Mouse (Mus musculus) forebrain, embryonic 11.5 days (tissue): Measurements from ENCODE around the gene Col3a1. TPM values are rescaled to one million over a fixed set of nuclear protein-coding genes. Genes with fewer than 3 reads are reported as not detected.

ENCODE experiments used
- ATAC-seq: fragments of 200-750 bp; cut with Nextera tagmentation; replicated peaks from 2 replicates; pipeline ENCODE4 v1.8.0; 2017; ENCODE audit warnings: moderate TSS enrichment; ENCODE audit not compliant: low FRiP score
- DNase-seq: peaks from one replicate; pipeline ENCODE4 v3.0.0-alpha.2; 2017; ENCODE audit warnings: low spot score
- H3K27ac ChIP-seq: fragments of 300-500 bp; sonication (generic); 2 replicates; pipeline ENCODE4 v1.5.1; 2014; ENCODE audit warnings: low read depth, low read length
- H3K27me3 ChIP-seq: fragments of 300-500 bp; sonication (generic); 2 replicates; pipeline ENCODE4 v1.6.1; 2014; ENCODE audit warnings: mild to moderate bottlenecking, low read length, mixed read lengths; ENCODE audit not compliant: control insufficient read depth, insufficient read depth
- H3K36me3 ChIP-seq: fragments of 300-500 bp; sonication (generic); 2 replicates; pipeline ENCODE4 v1.6.1; 2014; ENCODE audit warnings: mild to moderate bottlenecking, low read length, moderate library complexity, mixed read lengths; ENCODE audit not compliant: control insufficient read depth, insufficient read depth
- H3K4me1 ChIP-seq: fragments of 300-500 bp; sonication (generic); replicated peaks from 2 replicates; pipeline ENCODE4 v1.6.1; 2014; ENCODE audit warnings: low read length, mixed read lengths; ENCODE audit not compliant: control insufficient read depth, insufficient read depth
- H3K4me2 ChIP-seq: fragments of 300-500 bp; sonication (generic); 2 replicates; pipeline ENCODE4 v1.6.1; 2014; ENCODE audit warnings: low read depth, mild to moderate bottlenecking, low read length, moderate library complexity, mixed read lengths; ENCODE audit not compliant: severe bottlenecking
- H3K4me3 ChIP-seq: fragments of 300-500 bp; sonication (generic); 2 replicates; pipeline ENCODE4 v1.5.1; 2014; ENCODE audit warnings: low read depth, low read length
- H3K9ac ChIP-seq: fragments of 300-500 bp; sonication (generic); 2 replicates; pipeline ENCODE4 v1.6.1; 2014; ENCODE audit warnings: low read length
- H3K9me3 ChIP-seq: fragments of 300-500 bp; sonication (generic); 2 replicates; pipeline ENCODE4 v1.6.1; 2016; ENCODE audit warnings: low read length, mixed read lengths; ENCODE audit not compliant: control insufficient read depth
- WGBS: fragments of 180-500 bp; shearing (Covaris S2); extraction: QIAGEN DNeasy Blood & Tissue Kit; methylation state at CpG from one replicate; pipeline ENCODE4 v1.1.7; 2014; 5-methylcytosine and 5-hydroxymethylcytosine counted together
- polyA plus RNA-seq: library from polyadenylated mRNA; unstranded; fragments of >200 nt; fragmentation: Nextera tagmentation; extraction: Ambion mirVana; gene quantifications from 2 replicates; pipeline ENCODE4 v1.2.1, GENCODE M21; 2014

Col3a1 gene
- 372 and 394 TPM in 2 replicates for polyA plus RNA-seq

DNA sequence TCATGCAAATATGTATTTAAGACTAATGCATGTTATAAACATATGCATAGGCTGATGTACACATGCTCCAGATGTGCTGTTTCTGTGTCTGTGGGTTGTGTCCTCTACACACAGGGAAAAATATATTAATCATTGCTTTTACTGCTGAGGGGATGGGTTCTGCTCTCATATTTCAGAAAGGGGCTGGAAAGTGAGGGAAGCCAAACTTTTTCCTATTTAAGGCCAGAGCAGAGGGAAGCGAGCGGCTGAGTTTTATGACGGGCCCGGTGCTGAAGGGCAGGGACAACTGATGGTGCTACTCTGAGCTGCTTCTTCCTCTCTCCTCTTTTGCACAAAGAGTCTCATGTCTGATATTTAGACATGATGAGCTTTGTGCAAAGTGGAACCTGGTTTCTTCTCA, at the start of gene Col3a1:
TSS of gene Col3a1 (plus strand) at position 151 of the 400 bp plus-strand sequence.
- peak within 1 kb of the TSS; percentile 46 for H3K27ac ChIP-seq
- ATAC-seq (no peak), DNase-seq (peak; percentile 49)
- H3K4me3 ChIP-seq: no peak within 1 kb of the TSS; the same call in 1 of the 2 replicates
- no peaks in the 10 kb centered on the region for H3K27me3 ChIP-seq
- H3K9ac ChIP-seq: no peak within 1 kb of the TSS
- no peaks in the 10 kb centered on the region for H3K36me3 ChIP-seq
- H3K4me2 ChIP-seq: no peak within 1 kb of the TSS
- H3K9me3 ChIP-seq: no peaks in the 10 kb centered on the region
- WGBS: 66% methylated on average over 4 of the region's 4 CpGs
- no peaks in the 10 kb centered on the region for H3K4me1 ChIP-seq

DNA sequence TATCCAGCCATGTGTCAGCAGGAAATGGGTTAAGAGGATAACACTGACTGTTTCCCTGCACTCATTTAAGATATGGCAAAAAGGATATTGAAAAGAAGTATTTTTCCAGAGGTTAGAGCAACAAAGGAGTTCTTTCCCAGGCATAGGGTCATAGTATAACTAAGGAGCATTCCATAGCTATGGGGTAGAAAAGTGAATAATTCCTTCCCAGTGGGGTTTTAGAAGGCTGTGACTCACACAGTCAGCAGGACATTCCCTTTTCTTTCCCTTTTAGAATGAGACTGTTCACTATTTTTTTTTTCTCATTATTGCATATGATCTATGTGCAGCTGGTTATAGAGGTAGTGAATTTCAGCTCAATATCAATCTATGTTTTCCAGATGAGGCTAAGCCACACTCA, 41.9 kb upstream of the Col3a1 start:
- Histone ChIP-seq H3K27ac (no peak overlapping the region), H3K4me3 (no peak overlapping the region), H3K27me3 (no peaks in the 10 kb centered on the region), H3K36me3 (no peaks in the 10 kb centered on the region), H3K9ac (no peak overlapping the region), H3K4me1 (no peaks in the 10 kb centered on the region), H3K9me3 (no peaks in the 10 kb centered on the region), H3K4me2 (no peak overlapping the region)
- DNase-seq: no peak
- no peak for ATAC-seq

DNA sequence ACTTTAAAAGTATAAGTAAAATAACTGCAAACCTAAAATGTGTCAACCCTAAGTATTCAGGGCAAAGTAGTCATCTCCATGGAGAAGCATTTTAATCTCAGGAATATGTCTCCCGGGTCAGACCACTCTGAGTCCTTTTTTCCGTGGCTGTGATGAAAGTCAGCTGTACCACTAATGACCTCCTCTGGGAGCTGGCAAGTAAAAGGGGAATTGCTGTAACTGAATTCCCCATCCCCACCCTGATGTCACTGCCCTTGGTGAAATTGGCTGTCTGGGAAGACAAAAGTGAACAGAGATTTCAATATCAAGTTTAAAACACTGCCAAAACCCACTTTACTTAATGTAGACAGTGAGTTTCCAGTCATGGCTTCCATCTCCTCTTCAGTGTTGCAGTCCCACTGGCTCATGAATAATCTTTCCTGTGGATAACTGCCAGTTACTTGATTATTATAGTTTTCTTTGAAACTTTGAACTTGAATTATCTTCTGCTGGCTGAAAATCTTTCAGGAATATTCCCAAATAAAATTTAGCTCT, 35.3 kb upstream of the Col3a1 start:
- 60% methylated on average over 2 of the region's 2 CpGs for WGBS
- no peak overlapping the region for H3K9ac ChIP-seq
- no peak overlapping the region for H3K27ac ChIP-seq
- no peak overlapping the region for H3K4me2 ChIP-seq
- H3K9me3 ChIP-seq: no peaks in the 10 kb centered on the region
- ATAC-seq (no peak), DNase-seq (no peak)
- no peaks in the 10 kb centered on the region for H3K4me1 ChIP-seq
- H3K27me3 ChIP-seq: no peaks in the 10 kb centered on the region
- no peaks in the 10 kb centered on the region for H3K36me3 ChIP-seq
- H3K4me3 ChIP-seq: no peak overlapping the region

DNA sequence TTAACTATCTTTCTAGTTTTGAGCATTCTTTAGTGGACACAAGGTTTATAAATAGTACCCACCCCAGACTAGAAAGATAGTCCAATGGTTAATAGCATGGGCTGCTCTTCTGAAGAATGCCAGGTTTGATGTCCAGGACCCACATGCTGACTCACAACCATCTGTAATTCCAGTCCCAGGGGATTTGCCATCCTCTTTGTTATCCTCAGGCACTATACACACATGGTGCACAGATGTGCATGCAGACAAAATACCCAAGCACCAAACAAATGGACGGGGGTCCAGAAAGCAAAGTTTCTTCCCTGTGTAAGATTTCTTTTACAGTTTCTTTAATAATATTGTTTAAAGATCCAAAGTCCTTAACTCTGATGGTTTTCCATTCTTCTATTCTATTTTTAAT, 23.4 kb upstream of the Col3a1 start:
- Histone ChIP-seq H3K9ac (no peak overlapping the region), H3K36me3 (no peaks in the 10 kb centered on the region), H3K4me2 (no peak overlapping the region), H3K4me1 (no peaks in the 10 kb centered on the region), H3K27ac (no peak overlapping the region), H3K9me3 (no peaks in the 10 kb centered on the region), H3K27me3 (no peaks in the 10 kb centered on the region), H3K4me3 (no peak overlapping the region)
- no peak for DNase-seq
- 76% methylated on average over 1 of the region's 1 CpGs for WGBS
- no peak for ATAC-seq

DNA sequence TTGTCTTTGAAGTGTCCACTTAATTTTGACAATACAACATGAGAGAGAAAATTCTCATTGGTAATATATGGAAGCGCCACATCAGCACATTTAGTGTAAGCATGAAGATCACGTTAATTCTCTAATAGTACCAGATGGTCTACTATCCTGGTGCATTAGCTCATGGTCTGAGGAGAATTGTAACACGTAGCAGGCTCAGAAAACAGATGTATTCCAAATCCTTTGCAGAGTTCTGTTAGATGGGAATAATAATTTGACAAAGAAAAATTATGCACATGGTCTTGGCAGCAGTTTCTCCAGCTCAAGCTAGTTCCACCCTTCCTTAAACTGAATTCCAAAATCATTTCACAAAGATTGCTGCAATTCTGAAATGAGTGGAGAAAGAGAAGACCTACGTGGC, 21.3 kb upstream of the Col3a1 start:
- Histone ChIP-seq H3K9me3 (no peaks in the 10 kb centered on the region), H3K27me3 (no peaks in the 10 kb centered on the region), H3K9ac (no peak overlapping the region), H3K36me3 (no peaks in the 10 kb centered on the region), H3K27ac (no peak overlapping the region), H3K4me3 (no peak overlapping the region), H3K4me1 (no peaks in the 10 kb centered on the region), H3K4me2 (no peak overlapping the region)
- DNase-seq: no peak
- no peak for ATAC-seq
- 85% methylated on average over 4 of the region's 4 CpGs for WGBS

DNA sequence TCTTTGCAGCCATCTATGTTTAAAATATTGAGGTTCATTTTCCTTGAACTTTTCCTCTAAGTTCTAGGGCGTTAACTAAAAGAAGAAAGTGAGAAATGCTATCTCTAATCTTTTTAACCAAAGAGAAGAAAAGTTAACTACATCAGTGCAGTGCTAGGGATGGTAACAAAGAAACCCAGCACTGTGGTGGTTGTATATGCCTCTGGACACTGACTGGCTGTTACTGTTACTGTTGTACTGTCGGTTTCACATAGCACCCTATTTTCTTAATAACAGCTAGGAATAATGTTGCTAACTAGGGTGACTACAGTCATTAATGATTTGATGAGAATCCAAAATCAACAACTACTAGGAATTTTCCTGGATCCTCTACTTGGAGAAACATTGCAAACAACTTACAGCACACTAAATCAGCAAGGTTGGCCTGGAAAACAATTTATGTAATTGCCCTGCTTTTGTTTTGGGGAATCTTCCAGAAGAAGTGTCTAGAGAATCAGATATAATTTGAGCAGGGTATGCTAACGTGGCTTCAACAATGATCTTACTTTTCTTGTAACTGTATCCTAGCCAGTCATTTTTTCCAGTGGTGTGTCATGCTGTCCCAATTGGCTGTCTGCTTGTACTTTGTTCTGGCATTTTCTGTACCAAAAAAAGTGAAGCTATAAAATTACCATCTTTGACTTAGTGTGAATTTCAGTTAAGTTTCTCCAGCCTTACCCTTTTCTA, 11.8 kb upstream of the Col3a1 start:
- H3K9me3 ChIP-seq: no peaks in the 10 kb centered on the region
- H3K27me3 ChIP-seq: no peaks in the 10 kb centered on the region
- H3K27ac ChIP-seq: no peak overlapping the region
- H3K4me1 ChIP-seq: no peaks in the 10 kb centered on the region
- no peak for DNase-seq
- ATAC-seq: no peak
- H3K36me3 ChIP-seq: no peaks in the 10 kb centered on the region
- WGBS: 84% methylated on average over 3 of the region's 3 CpGs
- H3K4me3 ChIP-seq: no peak overlapping the region
- no peak overlapping the region for H3K9ac ChIP-seq
- H3K4me2 ChIP-seq: no peak overlapping the region

DNA sequence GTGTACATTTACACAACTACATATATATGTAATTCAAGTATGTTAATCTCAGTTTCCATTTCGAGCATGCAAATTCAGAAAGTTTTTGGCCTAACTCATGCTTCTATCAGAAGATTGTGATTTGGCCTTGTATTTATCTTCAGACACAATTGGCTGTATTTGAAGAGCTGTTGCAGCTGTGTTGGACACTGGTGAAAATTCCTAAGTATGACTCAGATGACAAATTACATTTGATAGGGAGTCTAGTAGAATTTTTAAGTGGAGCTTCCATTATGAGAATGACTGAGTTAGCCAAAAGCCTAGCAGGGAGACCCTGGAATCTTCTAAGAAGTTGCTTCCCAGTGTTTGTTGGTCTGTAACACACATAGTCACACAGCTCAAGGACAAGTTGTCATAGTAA, 7.1 kb upstream of the Col3a1 start:
- WGBS: 82% methylated on average over 1 of the region's 1 CpGs
- no peaks in the 10 kb centered on the region for H3K4me1 ChIP-seq
- H3K27ac ChIP-seq: no peak overlapping the region
- H3K4me3 ChIP-seq: no peak overlapping the region
- H3K36me3 ChIP-seq: no peaks in the 10 kb centered on the region
- H3K9ac ChIP-seq: no peak overlapping the region
- H3K4me2 ChIP-seq: no peak overlapping the region
- DNase-seq (no peak), ATAC-seq (no peak)
- H3K27me3 ChIP-seq: no peaks in the 10 kb centered on the region
- H3K9me3 ChIP-seq: no peaks in the 10 kb centered on the region

DNA sequence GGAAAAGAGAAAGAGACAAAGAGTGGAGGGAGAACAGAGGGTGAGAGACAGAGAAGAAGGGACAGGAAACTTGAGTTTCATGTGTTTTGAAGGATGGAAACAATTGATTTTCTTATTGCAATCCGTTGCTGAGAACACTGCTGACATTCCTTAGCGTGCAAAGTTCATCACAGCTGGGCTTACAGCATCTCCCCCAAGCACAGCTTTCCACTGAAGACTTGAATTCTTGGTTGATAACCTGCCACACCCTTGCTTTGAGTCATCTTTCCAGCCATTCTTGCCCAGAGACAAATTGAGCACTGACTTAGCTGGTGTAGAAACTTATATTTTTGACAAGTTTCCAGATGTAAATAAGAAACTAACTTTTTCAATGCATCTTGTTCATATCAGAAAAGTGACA, 2.3 kb upstream of the Col3a1 start:
- WGBS: 85% methylated on average over 2 of the region's 2 CpGs

DNA sequence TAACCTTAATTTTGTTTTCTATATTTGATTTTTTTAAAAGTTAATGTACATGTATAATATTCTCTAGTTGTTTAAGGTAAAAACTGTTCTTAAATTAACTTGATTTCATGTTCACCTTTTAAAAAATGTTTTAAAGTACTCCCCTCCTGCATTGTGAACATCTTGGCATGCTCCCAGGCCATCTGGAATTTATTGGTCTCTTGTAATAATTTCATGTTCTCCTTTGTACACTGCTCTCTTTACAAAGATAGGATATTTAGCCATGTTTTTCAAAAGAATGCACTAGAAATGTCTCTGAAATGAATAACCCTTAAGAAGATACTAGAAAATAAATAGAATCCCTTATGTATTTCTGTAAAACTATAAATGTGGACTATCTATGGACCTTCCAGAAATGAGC, 624 bp downstream of the Col3a1 start:
- Histone ChIP-seq H3K9ac (no peak overlapping the region), H3K27ac (peak overlapping the region; percentile 46; the same call in 1 of the 2 replicates), H3K4me2 (no peak overlapping the region), H3K9me3 (no peaks in the 10 kb centered on the region), H3K4me1 (no peaks in the 10 kb centered on the region), H3K36me3 (no peaks in the 10 kb centered on the region), H3K27me3 (no peaks in the 10 kb centered on the region), H3K4me3 (no peak overlapping the region)
- no peak for DNase-seq
- ATAC-seq: no peak

More for the DNA sequence above, 2.3 kb upstream of the Col3a1 start:
- Histone ChIP-seq H3K36me3 (no peaks in the 10 kb centered on the region), H3K9me3 (no peaks in the 10 kb centered on the region), H3K27ac (no peak overlapping the region), H3K4me2 (no peak overlapping the region), H3K4me3 (no peak overlapping the region), H3K4me1 (no peaks in the 10 kb centered on the region), H3K9ac (no peak overlapping the region), H3K27me3 (no peaks in the 10 kb centered on the region)
- DNase-seq (no peak), ATAC-seq (no peak)
